Mouse (Mus musculus): ENCODE measurements around the gene Defb21. TPM values are rescaled to one million over a fixed set of nuclear protein-coding genes. Genes with fewer than 3 reads are reported as not detected.

Defb21 gene
- total RNA-seq (2021), result not detected

DNA sequence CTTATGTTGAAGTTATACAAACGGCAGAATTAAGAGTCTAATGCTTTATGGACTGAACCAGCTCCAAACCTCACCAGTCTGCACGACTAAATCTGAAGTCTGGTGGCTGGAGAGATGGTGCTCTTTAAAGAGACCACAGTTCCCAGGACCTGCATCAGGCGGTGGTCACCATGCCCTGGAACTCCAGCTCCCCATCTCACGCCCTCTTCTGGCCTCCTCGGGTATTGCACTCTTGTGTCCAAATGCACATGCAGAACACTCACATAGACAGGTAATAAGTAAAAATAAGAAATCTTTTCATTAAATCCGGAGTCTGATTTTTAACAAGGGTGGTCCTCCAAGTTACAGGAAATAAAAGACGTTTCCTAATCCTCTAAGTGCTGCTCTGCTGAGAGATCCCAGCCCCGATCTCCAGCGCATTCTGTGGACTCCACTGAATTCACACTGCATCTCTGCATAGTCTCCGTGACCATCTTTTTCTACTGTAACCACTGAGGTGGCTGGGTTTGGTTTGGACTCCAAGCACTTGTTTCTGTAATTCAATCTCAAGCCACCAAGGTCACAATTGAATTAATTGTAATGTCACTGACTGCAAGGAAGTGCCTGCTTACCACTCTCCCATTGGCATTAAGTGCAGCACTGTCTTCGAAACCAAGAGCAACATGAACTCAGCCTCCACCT lies at the start of gene Defb21:
Gene Defb21 (plus strand): TSS at position 631 of the 681 bp plus-strand sequence.
- DNase-seq (ENCODE audit: low spot score), result no peak
- intact Hi-C loops (cut with DNase I), result no loop called here

- intact Hi-C loops (cut with DNase I), result no loop called here
- DNase-seq (ENCODE audit: low spot score), result no peak
Measured at GRCm38 (mm10) chr2:152539944-152540710, 32.4 kb upstream of the Defb21 start, which contains the start of gene Defb29. TSS of gene Defb29 (minus strand) at chr2:152540098.

DNA sequence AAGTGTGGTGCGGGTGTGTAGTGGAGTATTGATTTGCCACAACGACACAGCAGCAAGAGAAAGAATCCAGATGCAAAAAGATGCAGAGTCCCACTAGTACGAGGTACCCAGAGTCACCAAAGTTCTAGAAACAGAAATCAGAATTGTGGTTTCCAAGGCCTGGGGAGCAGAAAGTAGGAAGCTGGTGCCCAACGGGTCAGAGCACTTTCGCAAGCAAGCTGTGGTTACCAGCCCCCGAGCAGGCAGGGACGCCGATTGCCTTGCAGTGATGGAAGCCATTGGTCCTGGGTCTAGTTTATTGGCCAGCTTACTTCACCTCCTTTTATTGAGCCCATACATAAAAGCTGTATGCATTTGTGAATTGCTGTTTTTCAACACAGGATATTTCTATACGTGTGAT lies 30.6 kb upstream of the Defb21 start:
- intact Hi-C loops (cut with DNase I), result no loop called here

DNA sequence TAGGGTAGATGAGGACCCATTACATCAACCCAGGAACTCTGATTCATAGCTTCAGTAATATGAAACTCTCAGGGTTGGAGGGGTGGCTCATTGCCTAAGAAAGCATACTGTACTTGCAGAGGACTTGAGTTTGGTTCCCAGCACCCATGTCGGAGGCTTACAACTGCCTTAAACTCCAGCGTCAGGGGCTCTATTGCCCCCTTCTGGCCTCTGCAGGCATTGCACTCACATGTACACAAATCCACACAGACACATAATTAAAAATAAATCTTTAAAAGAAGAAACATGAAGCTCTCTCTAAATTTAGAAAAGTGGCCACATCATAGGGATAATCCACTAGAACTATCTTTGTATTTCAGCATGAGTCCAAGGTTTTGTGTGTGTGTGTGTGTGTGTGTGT lies 29.6 kb upstream of the Defb21 start:
- no peak for DNase-seq (ENCODE audit: low spot score)
- intact Hi-C loops (cut with DNase I), result no loop called here

More for the DNA sequence above, 30.6 kb upstream of the Defb21 start:
- DNase-seq (ENCODE audit: low spot score), result no peak

DNA sequence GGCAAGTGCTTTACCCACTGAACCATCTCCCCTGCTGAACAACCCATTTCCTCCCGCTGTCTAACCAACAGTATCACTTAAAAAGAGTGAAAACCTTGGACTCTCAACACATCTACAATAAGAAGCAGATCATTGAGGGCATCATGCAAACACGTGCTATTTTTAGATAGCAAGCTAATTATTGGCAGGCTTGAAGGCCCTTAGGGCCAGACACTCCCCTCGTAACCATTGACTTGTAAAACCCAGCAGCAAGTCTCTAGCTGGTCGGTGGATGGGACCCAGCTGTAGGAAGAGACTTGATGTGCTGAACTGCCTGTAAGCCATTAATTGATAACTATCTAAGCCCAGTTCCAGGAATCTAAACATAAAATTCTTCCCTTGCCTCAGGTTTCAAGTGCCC lies 29.1 kb upstream of the Defb21 start:
- intact Hi-C loops (cut with DNase I), result no loop called here
- DNase-seq (ENCODE audit: low spot score), result no peak

GRCm38 (mm10) chr2:152544691-152545090 lies 27.9 kb upstream of the Defb21 start:
- no peak for DNase-seq (ENCODE audit: low spot score)
- intact Hi-C loops (cut with DNase I), result no loop called here

DNA sequence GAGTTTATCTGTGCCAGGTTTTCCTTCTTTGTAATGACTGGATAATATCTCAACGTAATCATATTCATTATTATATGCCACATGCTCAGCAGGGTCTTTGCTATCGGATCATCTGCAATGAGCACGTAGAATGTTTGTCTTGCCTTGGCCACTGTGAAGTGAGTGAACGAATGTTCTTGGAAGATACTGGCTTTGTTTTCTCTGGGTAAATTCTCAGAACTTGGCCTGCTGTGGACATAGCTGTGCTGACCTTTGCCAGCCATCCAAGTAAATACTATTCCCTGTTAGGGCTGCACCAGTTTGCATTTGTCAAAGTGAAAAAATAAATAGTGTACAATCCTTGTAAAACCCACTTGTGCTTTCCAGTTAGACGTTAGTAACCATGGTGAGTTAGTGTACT lies 24.4 kb upstream of the Defb21 start:
- no peak for DNase-seq (ENCODE audit: low spot score)
- intact Hi-C loops (cut with DNase I), result no loop called here

DNA sequence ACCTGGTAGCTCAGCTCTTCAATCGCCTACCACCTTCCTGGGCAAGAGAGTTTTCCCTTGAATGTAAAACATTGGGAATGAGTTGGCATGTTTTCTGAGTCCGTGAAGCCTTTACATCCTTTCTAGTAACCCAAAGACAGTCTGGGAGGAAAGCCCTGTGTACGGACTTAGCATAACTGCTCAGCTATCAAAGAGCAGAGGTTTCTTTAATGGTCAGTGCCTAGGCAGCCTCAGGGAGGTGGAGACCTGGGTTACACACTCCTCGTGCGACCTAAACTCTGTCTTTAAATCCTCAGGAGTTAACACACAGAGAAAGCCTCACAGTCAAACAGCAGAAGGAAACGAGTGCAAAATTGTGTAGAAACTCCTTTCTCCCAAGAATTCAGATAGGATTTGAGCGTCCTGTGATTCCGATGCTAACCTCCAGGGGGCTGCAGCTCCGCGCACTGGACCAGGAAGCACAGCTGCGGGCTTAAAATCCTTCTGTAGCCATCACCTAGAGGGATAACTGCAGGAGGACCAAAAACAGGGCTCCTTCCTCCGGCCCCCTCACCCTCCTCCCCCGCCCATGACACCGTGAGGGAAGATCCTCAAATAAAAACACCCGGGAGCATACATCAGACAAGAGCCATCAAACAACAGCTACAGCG lies 18.6 kb upstream of the Defb21 start:
- intact Hi-C loops (cut with DNase I), result loop anchor here (5.0 kb wide), 1 partner anchor 103 kb away; no protein-coding TSS in a partner anchor

GRCm38 (mm10) chr2:152556655-152557054 lies 15.9 kb upstream of the Defb21 start:
- intact Hi-C loops (cut with DNase I), result loop anchor here (5.0 kb wide), 1 partner anchor 46 kb away; the partner anchor contains the start of gene Defb36
- DNase-seq (ENCODE audit: low spot score), result no peak

More for the DNA sequence above, 18.6 kb upstream of the Defb21 start:
- DNase-seq (ENCODE audit: low spot score), result no peak

DNA sequence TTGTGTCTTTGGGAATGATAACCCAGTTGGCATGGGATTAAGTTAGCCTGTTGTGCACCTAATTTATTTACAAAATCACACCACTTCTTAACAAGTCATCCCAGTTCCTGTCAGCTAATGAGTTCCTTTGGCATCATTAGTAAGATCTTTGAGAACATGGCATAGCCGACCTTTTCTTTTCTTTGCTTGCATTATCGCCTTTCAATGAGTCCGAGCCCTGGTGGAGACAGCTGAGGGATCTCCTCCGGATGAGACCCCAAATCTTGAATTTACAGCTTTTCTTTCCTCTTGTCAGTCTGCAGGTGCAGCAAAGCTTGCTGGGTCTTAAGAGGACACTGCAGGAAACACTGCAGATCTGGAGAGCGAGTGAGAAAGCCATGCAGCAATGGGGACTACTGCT lies 3.5 kb upstream of the Defb21 start, which contains the start of gene Gm17416:
Gene Gm17416 (plus strand): TSS at position 301 of the 400 bp plus-strand sequence.
- intact Hi-C loops (cut with DNase I), result no loop called here
- DNase-seq (ENCODE audit: low spot score), result no peak

DNA sequence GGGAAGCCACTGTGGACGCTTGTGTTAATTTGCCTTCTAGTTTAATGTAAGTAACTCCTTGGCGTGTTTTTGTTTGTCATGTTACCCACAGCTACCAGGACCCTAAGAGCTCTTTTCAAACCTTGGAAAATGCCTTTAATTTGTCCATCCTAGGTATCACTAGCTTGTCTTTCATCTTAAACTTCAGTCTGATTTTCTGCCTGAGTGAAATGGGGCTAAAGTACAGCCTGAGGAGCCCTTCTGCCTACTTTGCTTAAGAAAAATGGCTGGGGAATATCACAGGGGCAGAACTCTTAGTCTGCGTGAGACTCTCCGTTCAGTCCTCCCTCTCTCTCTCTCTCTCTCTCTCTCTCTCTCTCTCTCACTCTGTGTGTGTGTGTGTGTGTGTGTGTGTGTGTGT lies 2.7 kb upstream of the Defb21 start:
- intact Hi-C loops (cut with DNase I), result no loop called here

GRCm38 (mm10) chr2:152570313-152570712 lies 2.2 kb upstream of the Defb21 start:
- no peak for DNase-seq (ENCODE audit: low spot score)
- intact Hi-C loops (cut with DNase I), result no loop called here

More for the DNA sequence above, 2.7 kb upstream of the Defb21 start:
- DNase-seq (ENCODE audit: low spot score), result no peak

DNA sequence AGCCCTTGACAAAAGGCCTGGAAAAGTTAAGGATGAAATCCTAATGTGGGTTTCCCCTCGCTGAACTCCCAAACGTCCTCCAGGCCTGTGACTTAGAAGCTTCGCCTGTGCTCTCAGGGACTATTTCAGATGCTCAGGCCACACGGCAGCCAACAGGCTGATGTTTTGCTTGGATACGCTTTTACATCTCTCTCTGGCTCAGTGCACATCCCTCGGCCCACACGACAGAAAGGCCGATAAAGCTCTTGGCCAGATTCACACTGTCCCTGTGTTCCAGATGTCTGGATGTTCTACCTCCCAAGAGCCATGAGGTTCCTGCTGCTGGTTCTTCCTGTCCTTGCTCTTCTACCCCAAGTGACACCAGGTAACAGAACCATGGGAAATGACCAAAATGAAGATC lies 940 bp downstream of the Defb21 start:
- intact Hi-C loops (cut with DNase I), result no loop called here
- peak; percentile 7 for DNase-seq (ENCODE audit: low spot score)

DNA sequence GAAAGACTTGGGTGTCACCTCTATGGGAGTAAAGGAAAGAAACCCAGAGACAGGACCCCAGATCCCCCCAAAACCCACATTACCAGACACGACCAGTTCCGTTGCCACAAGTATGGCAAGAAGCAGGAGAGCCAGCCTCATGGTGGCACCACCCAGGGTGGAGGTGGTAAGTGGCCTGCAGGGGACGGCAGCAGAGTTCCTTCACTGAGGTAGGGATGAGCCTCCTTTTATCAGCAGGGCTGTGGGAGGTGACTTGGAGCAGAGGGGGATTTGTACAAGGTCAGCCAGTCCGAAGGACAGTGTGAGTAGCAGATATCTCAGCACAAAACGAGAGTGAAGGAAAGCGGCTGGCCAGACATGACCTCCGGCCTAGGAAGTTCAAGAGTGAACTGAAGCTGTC lies 7.6 kb downstream of the Defb21 start, which contains the start of gene Defb19:
Gene Defb19 (minus strand): TSS at position 206 of the 400 bp plus-strand sequence.
- intact Hi-C loops (cut with DNase I), result no loop called here
- no peak for DNase-seq (ENCODE audit: low spot score)

DNA sequence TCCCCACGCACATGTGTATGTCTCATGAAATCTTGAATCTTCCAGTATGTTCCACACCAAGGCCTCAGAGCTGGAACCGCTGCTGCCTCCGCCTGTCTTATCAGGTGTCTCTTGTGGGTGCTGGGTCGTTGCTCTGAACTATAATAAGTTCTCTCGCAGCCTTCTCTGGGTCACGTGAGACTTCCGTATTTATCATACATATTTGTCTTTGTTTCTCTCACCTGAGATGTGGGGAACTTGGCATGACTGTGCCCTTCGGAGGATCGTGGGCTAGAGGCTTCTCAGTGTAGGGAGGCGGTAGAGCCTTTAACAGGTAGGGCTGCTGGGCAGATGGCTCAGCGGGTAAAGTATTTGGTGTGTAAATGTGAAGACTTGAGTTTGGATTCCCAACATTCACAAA lies 8.1 kb downstream of the Defb21 start:
- no peak for DNase-seq (ENCODE audit: low spot score)
- intact Hi-C loops (cut with DNase I), result no loop called here

DNA sequence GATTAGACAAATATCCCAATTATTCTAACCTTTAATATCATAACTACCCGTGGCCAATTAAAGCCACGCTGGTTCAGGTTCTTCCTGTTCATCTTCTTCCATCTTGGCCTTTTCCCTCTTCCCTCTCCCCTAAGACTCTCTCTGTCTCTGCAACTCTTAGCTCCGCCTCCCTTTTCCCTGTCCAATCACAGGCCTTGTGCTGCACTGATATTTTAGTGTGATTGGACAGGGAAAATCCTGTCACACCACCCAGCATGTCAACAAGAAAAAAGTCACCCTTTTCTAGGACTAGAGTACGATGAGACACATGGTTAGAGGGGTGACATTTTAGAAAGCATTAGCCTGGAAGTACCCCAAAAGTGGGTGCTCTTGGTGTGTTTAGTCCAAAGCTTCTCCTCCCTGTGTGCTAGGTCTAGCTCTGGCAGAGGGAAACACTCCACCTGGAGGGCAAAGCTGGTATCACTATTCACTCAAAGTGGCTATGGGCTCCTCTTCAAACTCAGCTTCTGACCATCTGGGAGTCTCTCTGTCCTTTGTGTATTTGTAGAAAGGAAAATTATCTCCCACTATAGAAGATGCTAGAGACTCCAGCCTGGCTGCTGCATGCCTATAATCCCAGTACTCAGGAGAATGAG lies 14.5 kb downstream of the Defb21 start:
- no peak for DNase-seq (ENCODE audit: low spot score)
- intact Hi-C loops (cut with DNase I), result loop anchor here (5.0 kb wide), 1 partner anchor 135 kb away; no protein-coding TSS in a partner anchor

GRCm38 (mm10) chr2:152588450-152588849 lies 15.9 kb downstream of the Defb21 start:
- no peak for DNase-seq (ENCODE audit: low spot score)
- intact Hi-C loops (cut with DNase I), result loop anchor here (5.0 kb wide), 1 partner anchor 136 kb away; no protein-coding TSS in a partner anchor

DNA sequence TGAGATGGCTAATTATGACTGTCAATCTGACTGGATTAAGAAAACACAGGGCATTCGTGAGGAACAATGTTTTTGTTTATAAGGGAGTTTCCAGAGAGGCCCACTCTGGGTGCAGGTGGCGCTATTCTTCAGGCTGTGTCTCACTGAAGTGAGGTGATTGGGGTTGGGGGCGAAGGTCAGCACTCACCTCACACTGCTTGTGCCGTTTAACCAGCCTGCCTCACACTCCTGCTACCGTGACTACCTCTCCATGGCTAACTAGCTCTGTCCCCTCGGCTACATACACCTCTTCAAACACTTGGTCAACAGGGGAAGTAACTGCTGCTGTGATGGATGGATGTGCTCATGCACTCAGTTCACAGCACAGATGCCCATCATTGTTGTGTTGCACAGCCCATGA lies 16.5 kb downstream of the Defb21 start:
- intact Hi-C loops (cut with DNase I), result loop anchor here (5.0 kb wide), 1 partner anchor 137 kb away; no protein-coding TSS in a partner anchor
- no peak for DNase-seq (ENCODE audit: low spot score)

DNA sequence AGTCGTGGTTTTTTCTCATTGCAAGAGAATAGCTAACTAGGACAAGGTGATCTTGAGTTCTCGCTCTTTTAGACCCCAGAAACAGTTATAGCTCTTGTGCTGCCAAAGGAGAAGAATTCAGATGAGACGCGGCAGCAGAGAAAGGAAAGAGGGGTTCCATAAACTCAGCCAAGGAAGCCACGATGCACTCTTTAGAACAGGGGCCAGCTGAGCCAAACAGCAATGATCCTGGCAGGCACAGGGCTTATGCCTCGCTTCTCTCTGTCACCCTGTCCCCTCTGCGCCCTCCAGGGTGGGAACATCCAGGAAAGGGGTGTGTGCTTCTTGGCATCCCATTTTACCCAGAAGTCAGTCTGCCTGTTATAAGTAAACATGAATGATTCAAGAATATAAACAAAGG lies 26.8 kb downstream of the Defb21 start, which contains the start of gene Defb45:
Gene Defb45 (minus strand): TSS at position 101 of the 400 bp plus-strand sequence.
- intact Hi-C loops (cut with DNase I), result no loop called here
- DNase-seq (ENCODE audit: low spot score), result no peak

GRCm38 (mm10) chr2:152600076-152600475 lies 27.5 kb downstream of the Defb21 start:
- intact Hi-C loops (cut with DNase I), result loop anchor here (5.0 kb wide), 1 partner anchor 43 kb away; no protein-coding TSS in a partner anchor
- DNase-seq (ENCODE audit: low spot score), result no peak
